In genomic region chr8:125277071-125277682, GRCm38 (mm10) we compare ENCODE assay signal across 17 mouse cellular contexts.
DNase-seq lines count a peak whose midpoint lies in the region; ATAC-seq lines count a peak whose summit lies in the region.
"Had no signal": no experiment of that assay in that cellular context is flagged by ENCODE, and none has a peak within 500 bp of the region (broad histone marks: within the 10 kb centered on the region; RNA-seq: fewer than 3 reads in every experiment).

No protein-coding gene starts in this region.

- no peak overlapping the region for H3K4me2 ChIP-seq in heart, embryonic 11.5 days
- H3K4me2 ChIP-seq in hindbrain, embryonic 14.5 days (replicated peaks), result no peak overlapping the region
- 0 out of 2 replicates have a peak overlapping the region, but pooled peaks have one; percentile 8 for H3K4me2 ChIP-seq in neural tube, embryonic 12.5 days (replicated peaks)
- H3K4me2 ChIP-seq: embryonic facial prominence, embryonic 12.5 days; limb, embryonic 15.5 days had no signal

- H3K27me3 ChIP-seq in heart, embryonic 11.5 days (ENCODE audit: control insufficient read depth, insufficient read depth, low read length), result no peaks in the 10 kb centered on the region
- no peaks in the 10 kb centered on the region for H3K27me3 ChIP-seq in hindbrain, embryonic 14.5 days (ENCODE audit: control insufficient read depth, insufficient read depth, low read length)
- H3K27me3 ChIP-seq in neural tube, embryonic 12.5 days (replicated peaks), result no peaks in the 10 kb centered on the region; the same call in 1 of the 2 replicates

- WGBS in heart, embryonic 11.5 days (ENCODE audit: insufficient replicate concordance), result 25% methylated on average over 11 of the region's 11 CpGs
- 12% methylated on average over 11 of the region's 11 CpGs for WGBS in hindbrain, embryonic 14.5 days
- WGBS in neural tube, embryonic 12.5 days, result 7% methylated on average over 11 of the region's 11 CpGs

- no peak overlapping the region for H3K4me3 ChIP-seq in heart, embryonic 11.5 days (ENCODE audit: low read depth, low read length)
- no peak overlapping the region for H3K4me3 ChIP-seq in hindbrain, embryonic 14.5 days (replicated peaks; ENCODE audit: low read length)
- H3K4me3 ChIP-seq in neural tube, embryonic 12.5 days, result no peak overlapping the region
- H3K4me3 ChIP-seq: embryonic facial prominence, embryonic 12.5 days; limb, embryonic 15.5 days; myocyte had no signal

- H3K36me3 ChIP-seq in heart, embryonic 11.5 days (ENCODE audit: control insufficient read depth, insufficient read depth, low read length), result no peaks in the 10 kb centered on the region
- no peaks in the 10 kb centered on the region for H3K36me3 ChIP-seq in hindbrain, embryonic 14.5 days (replicated peaks; ENCODE audit: control insufficient read depth, insufficient read depth)
- H3K36me3 ChIP-seq in neural tube, embryonic 12.5 days, result no peaks in the 10 kb centered on the region
- H3K36me3 ChIP-seq: embryonic facial prominence, embryonic 12.5 days; limb, embryonic 15.5 days had no signal

- H3K9me3 ChIP-seq in heart, embryonic 11.5 days (replicated peaks; ENCODE audit: control insufficient read depth, low read length), result no peaks in the 10 kb centered on the region
- 0 out of 2 replicates have a peak, but pooled peaks cover 5% of the 10 kb centered on the region for H3K9me3 ChIP-seq in hindbrain, embryonic 14.5 days (ENCODE audit: control insufficient read depth, low read length)
- H3K9me3 ChIP-seq in neural tube, embryonic 12.5 days, result 0 out of 2 replicates have a peak, but pooled peaks cover 9% of the 10 kb centered on the region
- H3K9me3 ChIP-seq: embryonic facial prominence, embryonic 12.5 days; limb, embryonic 15.5 days had no signal

- 0 out of 2 replicates have a peak overlapping the region, but pooled peaks have one; percentile 10 for H3K9ac ChIP-seq in heart, embryonic 11.5 days (ENCODE audit: low read depth, low read length)
- peak overlapping the region; percentile 6; the same call in 1 of the 2 replicates for H3K9ac ChIP-seq in hindbrain, embryonic 14.5 days
- no peak overlapping the region for H3K9ac ChIP-seq in neural tube, embryonic 12.5 days
- H3K9ac ChIP-seq: embryonic facial prominence, embryonic 12.5 days; limb, embryonic 15.5 days had no signal

- no peak for ATAC-seq in heart, embryonic 11.5 days (replicated peaks; ENCODE audit: insufficient number of reproducible peaks, low FRiP score, low TSS enrichment)
- ATAC-seq in hindbrain, embryonic 14.5 days (ENCODE audit: low FRiP score), result no peak
- ATAC-seq in neural tube, embryonic 12.5 days (ENCODE audit: low FRiP score, low read depth), result no peak
- ATAC-seq: intestine, embryonic 16.5 days had no signal

- H3K4me1 ChIP-seq in heart, embryonic 11.5 days (ENCODE audit: control insufficient read depth, insufficient read depth, low read length), result peaks cover 14% of the 10 kb centered on the region
- H3K4me1 ChIP-seq in hindbrain, embryonic 14.5 days (replicated peaks; ENCODE audit: control insufficient read depth, insufficient read depth, low read length), result peaks cover 7% of the 10 kb centered on the region
- peaks cover 11% of the 10 kb centered on the region; the same call in 1 of the 2 replicates for H3K4me1 ChIP-seq in neural tube, embryonic 12.5 days

- no peak for DNase-seq in heart, adult 11 months
- peak; percentile 81 for DNase-seq in embryo, embryonic 11 days
- no peak for DNase-seq in hindbrain, embryonic 14.5 days (ENCODE audit: low spot score)
- DNase-seq in cerebellum, adult 9-10 months, result no peak
- no peak for DNase-seq in gastrocnemius, postnatal 25 days
- DNase-seq in spleen, postnatal 14 days (ENCODE audit: low spot score in 2 of 2), result no peak
- DNase-seq: B cell, adult 2 months; cerebellum, adult 8-10 months; kidney, postnatal 14 days; lung, adult 18-20 months; right cerebral cortex, postnatal 4 days had no signal

- H3K27ac ChIP-seq in heart, embryonic 11.5 days (ENCODE audit: low read depth, low read length), result no peak overlapping the region
- H3K27ac ChIP-seq in hindbrain, embryonic 14.5 days, result no peak overlapping the region
- no peak overlapping the region for H3K27ac ChIP-seq in neural tube, embryonic 12.5 days
- H3K27ac ChIP-seq: embryonic facial prominence, embryonic 12.5 days; limb, embryonic 15.5 days had no signal
